Mouse (Mus musculus) cerebellum, adult (tissue): Measurements from ENCODE around the gene Rag1.

Source experiments
- ATAC-seq: cut with Nextera tagmentation; 2 replicates; pipeline ENCODE4 v1.9.2; 2017; ENCODE audit warnings: mild to moderate bottlenecking, moderate library complexity, mixed read lengths; ENCODE audit not compliant: insufficient number of reproducible peaks, low FRiP score, low TSS enrichment

Rag1 gene

DNA sequence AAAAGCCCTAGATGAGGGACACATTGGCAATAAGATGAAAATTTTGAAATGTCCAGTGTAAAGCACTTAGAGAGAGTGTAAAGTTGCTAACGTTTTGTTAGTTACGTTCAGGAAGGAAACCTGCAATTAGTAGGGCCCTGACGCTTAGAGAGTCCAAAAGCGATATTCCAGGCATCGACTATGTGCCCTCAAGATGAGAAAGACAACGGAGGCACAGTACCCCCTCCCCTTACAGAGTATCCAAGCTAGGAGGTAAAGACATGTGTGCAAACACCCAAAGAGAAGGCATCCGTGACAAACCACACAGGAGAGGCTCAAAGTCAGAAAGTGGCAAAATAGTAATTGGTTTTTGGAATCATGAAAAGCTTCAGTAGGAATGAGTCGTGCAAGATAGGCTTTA lies 56.4 kb downstream of the Rag1 start:
- no peak for ATAC-seq

DNA sequence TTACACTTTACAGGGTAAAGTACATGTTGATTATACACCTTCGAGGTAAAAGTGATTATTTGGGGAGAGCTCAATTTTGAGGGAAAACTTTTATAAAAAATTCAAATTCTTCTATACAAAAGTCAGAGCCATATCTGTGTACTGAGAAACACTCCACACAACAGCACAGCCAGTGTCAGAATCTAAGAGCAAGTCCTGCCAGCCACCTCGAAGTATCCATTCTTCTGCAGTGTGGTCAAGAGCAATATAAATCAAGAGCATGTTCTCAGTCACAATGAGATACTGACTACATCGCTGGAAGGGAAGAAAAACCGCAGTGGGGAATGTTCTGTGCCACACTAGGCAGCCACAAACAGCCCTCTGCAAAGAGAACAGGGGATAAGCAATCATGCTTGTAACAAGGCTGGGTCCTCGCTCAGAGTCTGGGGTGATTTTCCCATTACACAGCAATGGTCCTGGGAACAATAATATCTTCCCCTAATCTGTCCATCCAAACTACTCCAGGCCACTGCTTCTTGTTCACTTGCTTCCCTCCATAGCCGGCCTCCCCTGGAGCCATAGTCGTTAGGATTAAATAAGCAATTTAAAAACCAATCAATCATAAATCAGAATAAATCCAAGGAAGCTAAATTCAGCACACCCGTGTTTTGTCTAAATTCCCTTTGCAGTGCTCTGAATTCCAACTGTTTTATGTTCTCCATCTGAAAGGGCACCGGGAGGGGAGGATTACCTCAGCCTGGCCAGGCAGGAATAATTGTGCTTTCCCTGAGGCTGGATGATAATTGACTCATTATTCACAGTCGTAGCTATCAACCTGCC lies 57.1 kb downstream of the Rag1 start:
- peak; percentile 67 for ATAC-seq

GRCm38 (mm10) chr2:101591356-101591755 lies 57.9 kb downstream of the Rag1 start:
- no peak for ATAC-seq
